Mouse (Mus musculus) cerebellum, adult 2 months (tissue): Measurements from ENCODE around the gene Vsig4. TPM values are rescaled to one million over a fixed set of nuclear protein-coding genes. Genes with fewer than 3 reads are reported as not detected.
"Not testable (repeated sequence)": the region's sequence is repeated elsewhere in the genome, so short reads cannot be mapped to it uniquely, and the experiment has no call there.

Experiments
- DNase-seq, 2 experiments: peaks; one replicate each; pipeline ENCODE4 v3.0.0; 2021
- H3K27ac ChIP-seq: fragments of 200-500 bp; 2 replicates; pipeline ENCODE4 v1.5.1; 2012; ENCODE audit warnings: low read length, control low read depth, inconsistent platforms; ENCODE audit not compliant: insufficient read depth
- H3K27me3 ChIP-seq: fragments of 200-500 bp; 2 replicates; pipeline ENCODE4 v1.6.1; 2012; ENCODE audit warnings: inconsistent platforms, mild to moderate bottlenecking, low read length, moderate library complexity; ENCODE audit not compliant: control insufficient read depth, insufficient read depth
- H3K4me1 ChIP-seq: fragments of 200-500 bp; 2 replicates; pipeline ENCODE4 v1.6.1; 2011; ENCODE audit warnings: low read length; ENCODE audit not compliant: control insufficient read depth, insufficient read depth
- H3K4me3 ChIP-seq: fragments of 200-500 bp; replicated peaks from 2 replicates; pipeline ENCODE3; 2011; ENCODE audit warnings: mild to moderate bottlenecking, low read depth, low read length, control low read depth; ENCODE audit not compliant: insufficient read depth
- CTCF ChIP-seq: fragments of 200-500 bp; IDR thresholded peaks from 2 replicates; pipeline ENCODE4 v1.5.1; 2011; ENCODE audit warnings: low read depth, mild to moderate bottlenecking, control low read depth, low read length, moderate library complexity, borderline replicate concordance; ENCODE audit not compliant: insufficient read depth
- POLR2A ChIP-seq: fragments of 200-500 bp; IDR thresholded peaks from 2 replicates; pipeline ENCODE4 v1.6.1; 2011; ENCODE audit warnings: low read length, control low read depth, borderline replicate concordance; ENCODE audit not compliant: insufficient read depth
- WGBS: fragments of 180-500 bp; shearing (Covaris S2); methylation state at CpG from one replicate; pipeline ENCODE4 v1.1.7; 2018; 5-methylcytosine and 5-hydroxymethylcytosine counted together
- polyA plus RNA-seq: library from polyadenylated mRNA; depleted of rRNA; stranded (reverse); fragments of >200 nt; gene quantifications from 2 replicates; pipeline ENCODE4 v1.2.3, GENCODE M21; 2012; rRNA removed

The Vsig4 gene
- polyA plus RNA-seq, 1 experiment: not detected

DNA sequence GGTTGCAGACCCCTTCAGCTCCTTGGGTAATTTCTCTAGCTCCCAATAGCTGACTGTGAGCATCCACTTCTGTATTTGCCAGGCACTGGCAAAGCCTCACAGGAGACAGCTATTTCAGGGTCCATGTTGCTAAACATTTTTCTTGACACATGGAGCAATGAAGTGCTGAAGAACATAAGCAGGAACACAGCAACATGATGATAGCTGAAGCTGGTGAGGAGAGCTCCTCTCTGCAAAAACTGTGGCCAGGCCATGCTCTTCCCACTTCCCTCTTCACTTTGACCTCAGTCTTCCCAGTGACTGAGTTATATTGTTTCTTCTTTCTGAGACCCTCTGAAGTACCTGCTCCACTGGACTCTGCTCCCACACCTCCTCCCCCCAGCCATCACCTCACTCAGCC, 67.8 kb downstream of the Vsig4 start:
- H3K4me1 ChIP-seq: no peaks in the 10 kb centered on the region

DNA sequence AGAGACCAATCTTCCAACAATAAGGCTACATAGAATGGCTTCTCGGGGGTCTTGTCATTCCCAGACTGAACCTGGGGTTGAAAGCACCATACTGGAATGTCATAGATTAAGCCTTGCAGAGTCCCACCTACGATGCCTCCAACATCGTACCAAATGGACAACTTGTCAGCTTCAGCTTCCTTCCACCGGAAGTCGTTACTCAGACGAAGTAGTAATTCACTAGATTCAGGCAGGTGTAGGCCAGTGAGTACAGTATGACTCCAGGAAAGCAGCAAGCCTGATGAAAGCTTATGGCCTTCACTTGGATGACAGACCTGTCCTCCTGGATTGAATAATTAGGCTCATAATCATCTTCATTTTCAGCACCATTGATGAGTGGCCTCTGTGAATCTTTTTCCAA, 69.0 kb downstream of the Vsig4 start:
- DNase-seq: no peak
- H3K4me3 ChIP-seq: no peak overlapping the region
- no peak overlapping the region for H3K27ac ChIP-seq
- TF ChIP-seq CTCF (no peak), POLR2A (no peak)
- no peaks in the 10 kb centered on the region for H3K27me3 ChIP-seq
- no peaks in the 10 kb centered on the region for H3K4me1 ChIP-seq
- 90% methylated on average over 6 of the region's 6 CpGs for WGBS

More for the DNA sequence above, 67.8 kb downstream of the Vsig4 start:
- no peak overlapping the region for H3K4me3 ChIP-seq
- H3K27me3 ChIP-seq: no peaks in the 10 kb centered on the region
- no peak for DNase-seq
- no peak for TF ChIP-seq POLR2A
- TF ChIP-seq CTCF: no peak
- no peak overlapping the region for H3K27ac ChIP-seq

DNA sequence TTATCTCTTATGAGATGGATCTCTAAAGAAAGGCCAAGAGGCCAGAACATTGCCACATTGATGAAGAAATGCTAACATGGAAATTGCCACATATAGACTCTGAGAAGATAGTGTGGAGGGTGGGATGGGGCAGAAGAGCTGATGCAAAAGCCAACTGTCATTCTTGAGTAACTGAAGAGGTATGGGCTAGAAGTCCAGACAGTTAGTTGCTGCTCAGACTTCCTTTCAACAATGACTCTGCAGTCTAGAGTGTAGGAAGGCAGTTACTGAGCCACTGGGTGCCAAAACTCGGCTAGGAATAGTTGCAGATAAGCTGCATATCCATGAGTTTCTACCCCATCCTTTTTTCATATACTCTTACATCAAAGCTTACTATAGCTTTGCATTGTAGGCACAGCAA, 75.2 kb downstream of the Vsig4 start:
- H3K27ac ChIP-seq: no peak overlapping the region
- no peak for DNase-seq
- H3K27me3 ChIP-seq: no peaks in the 10 kb centered on the region
- no peak overlapping the region for H3K4me3 ChIP-seq
- H3K4me1 ChIP-seq: no peaks in the 10 kb centered on the region
- TF ChIP-seq POLR2A (no peak), CTCF (no peak)
- WGBS: 57% methylated on average over 1 of the region's 1 CpGs

DNA sequence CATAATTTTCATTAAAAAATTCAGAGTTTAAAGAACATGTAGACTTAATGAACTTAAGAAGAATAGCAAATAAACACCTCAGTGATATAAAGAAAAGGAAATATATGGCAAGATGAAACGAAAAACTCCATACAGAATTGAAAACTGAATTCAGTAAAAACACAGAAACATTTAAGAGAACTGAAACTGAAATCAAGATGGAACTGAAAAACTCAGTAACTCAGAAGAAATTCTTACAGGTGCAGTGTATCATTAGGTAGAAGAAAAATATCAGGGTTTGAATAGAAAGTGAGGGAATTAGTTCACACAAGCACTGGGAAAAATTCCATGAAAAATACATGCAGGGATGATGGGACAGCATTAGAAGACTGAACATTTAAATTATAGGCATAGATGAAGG, 86.4 kb downstream of the Vsig4 start:
- Histone ChIP-seq H3K4me3 (no peak overlapping the region), H3K27ac (no peak overlapping the region), H3K27me3 (no peaks in the 10 kb centered on the region), H3K4me1 (no peaks in the 10 kb centered on the region)
- WGBS: 48% methylated on average over 1 of the region's 1 CpGs
- DNase-seq: no peak
- TF ChIP-seq POLR2A: no peak
- no peak for TF ChIP-seq CTCF

DNA sequence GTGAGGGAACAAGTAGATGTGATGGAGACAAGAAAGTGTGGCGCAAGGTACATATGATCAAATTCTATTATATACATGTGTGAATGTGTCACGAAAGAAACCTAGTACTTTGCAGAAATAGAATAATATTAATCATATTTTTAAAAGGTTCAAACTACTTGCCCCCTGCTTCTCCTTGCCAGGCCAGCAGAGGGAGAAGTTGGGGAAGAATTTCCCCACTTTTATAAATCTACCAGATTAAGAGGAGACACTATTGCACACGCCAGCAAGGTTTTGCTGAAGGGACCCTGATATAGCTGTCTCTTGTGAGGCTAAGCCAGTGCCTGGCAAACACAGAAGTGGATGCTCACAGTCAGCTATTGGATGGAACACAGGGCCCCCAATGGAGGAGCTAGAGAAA, 88.1 kb downstream of the Vsig4 start:
- not testable (repeated sequence) for H3K27me3 ChIP-seq, H3K27ac ChIP-seq, DNase-seq, H3K4me3 ChIP-seq, H3K4me1 ChIP-seq
- 87% methylated on average over 3 of the region's 3 CpGs for WGBS

Other genes starting within 250 kb of the Vsig4 start
- gene Msn, start 197.4 kb downstream of the Vsig4 start, polyA plus RNA-seq: 33.0 and 37.6 TPM in 2 replicates
- 3.7 and 3.9 TPM in 2 replicates for gene Heph, start 161.9 kb upstream of the Vsig4 start, polyA plus RNA-seq
- 0.08 TPM in 1 of 2 replicates, not detected in the other for gene Hsf3, start 162.9 kb upstream of the Vsig4 start, polyA plus RNA-seq